Mouse (Mus musculus): ENCODE data around the gene March6. TPM values are rescaled to one million over a fixed set of nuclear protein-coding genes. Genes with fewer than 3 reads are reported as not detected.

March6 gene
- total RNA-seq (2021) (100 to 1,000 TPM; 101 to 121 TPM), polyA plus RNA-seq (2012; rRNA removed) (32.3 and 65.1 TPM in 2 replicates)
- long read RNA-seq, full-length matches to known transcripts: 13 of 28 reads
- long read RNA-seq, partial matches to known transcripts: 10 of 28 reads
- long read RNA-seq, other reads (novel, unspliced or antisense): 5 of 28 reads

DNA sequence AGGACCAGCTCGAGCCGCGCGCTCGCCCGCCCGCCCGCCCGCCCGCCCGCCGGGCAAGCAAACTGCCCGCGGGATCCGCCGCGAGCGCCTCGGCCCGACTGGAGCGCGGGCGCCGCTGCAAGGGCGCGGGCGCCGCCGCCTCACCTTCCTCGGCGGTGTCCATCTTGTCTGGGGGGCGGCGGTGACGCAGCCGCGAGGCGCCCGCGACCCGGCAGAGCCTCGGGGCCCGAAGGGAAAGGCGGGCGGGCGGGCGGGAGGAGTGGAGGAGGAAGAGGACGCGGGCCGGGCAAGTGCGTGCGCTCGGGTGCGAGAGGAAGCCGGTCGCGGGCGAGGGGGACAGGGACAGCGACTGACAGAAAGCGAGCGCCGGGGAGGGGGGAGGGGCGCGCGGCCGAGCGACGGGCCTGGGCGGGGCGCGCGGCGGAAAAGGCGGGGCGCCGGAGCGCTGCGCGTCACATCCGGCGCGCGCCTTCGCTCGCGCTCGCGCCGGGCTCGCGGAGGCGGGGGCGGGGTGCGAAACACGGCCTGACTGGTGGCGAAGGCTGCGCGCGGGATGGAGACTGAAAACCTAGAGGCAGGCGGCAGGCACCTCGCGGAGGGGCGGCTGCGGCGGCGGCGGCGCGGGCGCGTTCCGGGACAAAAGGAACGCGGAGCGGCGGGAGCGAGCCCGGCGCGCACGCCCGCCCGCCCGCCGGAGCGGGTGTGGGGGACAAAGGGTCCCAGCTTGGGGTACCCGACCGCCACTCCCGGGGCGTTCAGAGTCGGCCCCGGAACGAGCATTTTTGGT is at the start of gene March6:
Gene March6 (minus strand): TSS at position 395 of the 787 bp plus-strand sequence.
- peak within 1 kb of the TSS; percentile 85 for H3K4me3 ChIP-seq
- under 1% methylated on average over 83 of the region's 132 CpGs for WGBS
- peaks cover 8% of the 10 kb centered on the region for H3K4me1 ChIP-seq (ENCODE audit: control insufficient read depth, insufficient read depth, low read length)
- H3K9ac ChIP-seq (ENCODE audit: low read depth, low read length): peak within 1 kb of the TSS; percentile 100
- H3K27ac ChIP-seq: peak within 1 kb of the TSS; percentile 92
- H3K79me2 ChIP-seq (replicated peaks; ENCODE audit: control insufficient read depth, insufficient read depth, low read length): peaks cover 5% of the 10 kb centered on the region
- DNase-seq: peak; percentile 92 to 93
- TF ChIP-seq CTCF (IDR thresholded peaks at IDR 0.05) (no peak), POLR2A (IDR thresholded peaks at IDR 0.05; ENCODE audit: insufficient read depth, low read depth, low read length) (peak; percentile 72; the same call in 1 of the 2 replicates)
- intact Hi-C loops (cut with DNase I): loop anchor here (2.0 to 10.0 kb wide), 3 partner anchors 36 to 306 kb away; partner anchors contain the start of genes Cmbl and Dap
- peaks cover 10% of the 10 kb centered on the region for H3K36me3 ChIP-seq (ENCODE audit: control insufficient read depth, insufficient read depth, low read length)
- H3K27me3 ChIP-seq (ENCODE audit: control insufficient read depth, insufficient read depth, low read length): no peaks in the 10 kb centered on the region

DNA sequence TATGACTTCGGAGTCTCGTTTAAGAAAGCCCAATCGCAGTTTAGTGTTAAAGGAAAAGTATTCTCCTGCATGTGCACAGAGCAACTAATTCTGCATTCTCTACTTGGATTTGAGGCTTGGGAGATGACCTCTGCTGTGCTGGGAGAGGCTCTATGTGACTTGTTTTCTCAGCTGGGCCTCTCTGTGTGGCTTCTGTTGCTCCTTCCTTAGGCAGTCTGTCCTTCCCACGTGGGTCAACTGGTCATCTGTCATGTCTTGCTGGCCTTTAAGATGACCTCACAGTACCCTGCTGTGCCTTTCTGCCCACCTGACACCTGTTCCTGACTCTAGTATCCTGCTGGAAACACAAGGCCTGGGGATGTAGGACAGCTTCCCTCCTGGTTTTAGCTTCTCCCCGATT is 45.2 kb upstream of the March6 start:
- 74% methylated on average over 5 of the region's 5 CpGs for WGBS
- intact Hi-C loops (cut with DNase I): no loop called here
- no peak overlapping the region for H3K4me3 ChIP-seq

DNA sequence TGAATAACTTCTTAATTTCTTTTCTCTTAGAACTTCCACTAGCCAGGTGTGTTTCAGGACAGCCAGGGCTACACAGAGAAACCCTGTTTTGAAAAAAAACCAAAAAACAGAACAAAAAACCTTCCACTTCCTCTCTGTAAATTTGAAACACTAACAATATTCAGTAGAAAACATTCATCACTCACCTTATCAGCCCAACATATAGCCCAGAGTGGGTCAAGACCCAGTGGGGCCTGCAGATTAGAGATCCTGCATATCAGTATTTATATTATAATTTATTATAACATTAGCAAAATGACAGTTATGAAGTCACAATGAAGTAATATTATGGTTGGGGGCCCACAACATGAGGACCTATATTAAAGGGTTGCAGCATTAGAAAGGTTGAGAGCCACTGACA is 42.8 kb upstream of the March6 start:
- no peak overlapping the region for H3K27ac ChIP-seq
- intact Hi-C loops (cut with DNase I): no loop called here
- no peaks in the 10 kb centered on the region for H3K27me3 ChIP-seq (ENCODE audit: control insufficient read depth, insufficient read depth, low read length)
- H3K79me2 ChIP-seq (replicated peaks; ENCODE audit: control insufficient read depth, insufficient read depth, low read length): no peaks in the 10 kb centered on the region; the same call in 1 of the 2 replicates
- no peak for DNase-seq
- H3K9ac ChIP-seq (ENCODE audit: low read depth, low read length): no peak overlapping the region
- TF ChIP-seq CTCF (IDR thresholded peaks at IDR 0.05) (no peak), EP300 (IDR thresholded peaks at IDR 0.05; ENCODE audit: insufficient read depth, low read depth, low read length) (no peak), POLR2A (IDR thresholded peaks at IDR 0.05; ENCODE audit: insufficient read depth, low read depth, low read length) (no peak)
- H3K36me3 ChIP-seq (ENCODE audit: control insufficient read depth, insufficient read depth, low read length): no peaks in the 10 kb centered on the region
- peaks cover 8% of the 10 kb centered on the region for H3K4me1 ChIP-seq (ENCODE audit: control insufficient read depth, insufficient read depth, low read length)
- no peak overlapping the region for H3K4me3 ChIP-seq

More for the DNA sequence above, 45.2 kb upstream of the March6 start:
- H3K27ac ChIP-seq: no peak overlapping the region
- TF ChIP-seq POLR2A (IDR thresholded peaks at IDR 0.05; ENCODE audit: insufficient read depth, low read depth, low read length) (no peak), CTCF (IDR thresholded peaks at IDR 0.05) (no peak), EP300 (IDR thresholded peaks at IDR 0.05; ENCODE audit: insufficient read depth, low read depth, low read length) (no peak)
- H3K4me1 ChIP-seq (ENCODE audit: control insufficient read depth, insufficient read depth, low read length): peaks cover 5% of the 10 kb centered on the region
- no peaks in the 10 kb centered on the region for H3K27me3 ChIP-seq (ENCODE audit: control insufficient read depth, insufficient read depth, low read length)
- H3K36me3 ChIP-seq (ENCODE audit: control insufficient read depth, insufficient read depth, low read length): no peaks in the 10 kb centered on the region
- H3K79me2 ChIP-seq (replicated peaks; ENCODE audit: control insufficient read depth, insufficient read depth, low read length): no peaks in the 10 kb centered on the region; the same call in 1 of the 2 replicates
- DNase-seq: no peak
- H3K9ac ChIP-seq (ENCODE audit: low read depth, low read length): no peak overlapping the region

DNA sequence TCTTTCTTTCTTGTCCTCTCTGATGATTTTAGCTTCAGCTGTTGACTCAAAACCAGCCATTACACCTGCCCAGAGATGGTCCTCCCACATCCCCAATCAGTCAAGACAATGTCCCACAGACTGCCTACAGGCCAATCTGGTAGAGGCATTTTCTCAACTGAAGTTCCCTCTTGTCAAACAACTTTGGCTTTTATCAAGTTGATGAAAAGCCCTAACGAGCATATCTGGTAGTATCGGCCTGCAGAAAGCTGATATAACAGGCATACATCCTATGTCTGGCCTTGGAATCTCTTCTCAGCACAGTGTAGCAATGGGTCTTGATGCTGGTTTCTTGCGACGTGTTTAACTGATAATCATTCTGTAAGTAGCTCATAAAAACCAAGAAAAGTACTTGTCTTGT is 42.4 kb upstream of the March6 start:
- Histone ChIP-seq H3K36me3 (ENCODE audit: control insufficient read depth, insufficient read depth, low read length) (no peaks in the 10 kb centered on the region), H3K4me1 (ENCODE audit: control insufficient read depth, insufficient read depth, low read length) (peaks cover 8% of the 10 kb centered on the region), H3K4me3 (no peak overlapping the region), H3K9ac (ENCODE audit: low read depth, low read length) (no peak overlapping the region), H3K27me3 (ENCODE audit: control insufficient read depth, insufficient read depth, low read length) (no peaks in the 10 kb centered on the region), H3K27ac (no peak overlapping the region), H3K79me2 (replicated peaks; ENCODE audit: control insufficient read depth, insufficient read depth, low read length) (no peaks in the 10 kb centered on the region; the same call in 1 of the 2 replicates)
- no peak for DNase-seq
- WGBS: 79% methylated on average over 4 of the region's 4 CpGs
- TF ChIP-seq EP300 (IDR thresholded peaks at IDR 0.05; ENCODE audit: insufficient read depth, low read depth, low read length) (no peak), POLR2A (IDR thresholded peaks at IDR 0.05; ENCODE audit: insufficient read depth, low read depth, low read length) (no peak), CTCF (IDR thresholded peaks at IDR 0.05) (no peak)
- intact Hi-C loops (cut with DNase I): no loop called here

DNA sequence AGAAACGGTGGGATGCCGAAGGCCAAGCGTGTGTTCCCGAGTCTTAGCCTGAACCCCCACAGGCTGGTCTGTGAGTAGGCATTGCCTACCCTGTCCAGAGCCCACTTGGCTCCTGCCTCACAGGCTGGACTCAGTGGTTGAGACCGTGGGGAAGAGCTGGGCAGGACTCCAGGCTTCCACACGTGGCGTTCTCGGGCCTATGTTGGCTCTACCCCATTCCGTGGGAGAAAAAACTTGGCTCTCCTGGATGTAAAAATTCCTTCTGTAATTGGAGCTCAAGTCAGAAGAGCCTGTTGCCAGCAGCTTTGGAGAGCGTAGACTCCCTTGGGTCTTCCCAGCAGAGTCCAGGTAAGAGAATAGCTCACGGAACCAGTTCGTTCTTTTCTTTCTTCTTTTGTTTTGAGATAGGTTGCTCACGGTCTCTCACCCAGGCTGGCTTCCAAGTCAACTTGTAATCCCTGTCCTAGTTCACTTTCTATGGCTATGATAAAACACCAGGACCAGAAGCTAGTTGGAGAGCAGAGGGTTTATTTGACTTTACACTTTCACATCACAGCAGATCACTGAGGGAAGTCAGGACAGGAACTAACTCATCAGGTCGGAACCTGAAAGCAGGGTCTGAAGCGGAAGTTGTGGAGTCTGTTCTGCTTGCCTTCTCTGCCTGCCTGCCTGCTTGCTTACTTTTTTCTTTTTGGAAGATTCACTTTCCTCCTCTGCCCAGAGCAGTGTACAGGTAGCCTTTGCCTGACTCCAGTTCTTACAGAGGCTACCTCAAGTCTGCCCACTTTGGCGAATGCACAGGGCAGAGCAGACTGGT is 41.3 kb upstream of the March6 start:
- H3K4me3 ChIP-seq: no peak overlapping the region
- no peaks in the 10 kb centered on the region for H3K79me2 ChIP-seq (replicated peaks; ENCODE audit: control insufficient read depth, insufficient read depth, low read length)
- no peaks in the 10 kb centered on the region for H3K36me3 ChIP-seq (ENCODE audit: control insufficient read depth, insufficient read depth, low read length)
- no peak overlapping the region for H3K9ac ChIP-seq (ENCODE audit: low read depth, low read length)
- no peaks in the 10 kb centered on the region for H3K27me3 ChIP-seq (ENCODE audit: control insufficient read depth, insufficient read depth, low read length)
- peaks cover 10% of the 10 kb centered on the region for H3K4me1 ChIP-seq (ENCODE audit: control insufficient read depth, insufficient read depth, low read length)
- WGBS: 61% methylated on average over 16 of the region's 16 CpGs
- intact Hi-C loops (cut with DNase I): no loop called here
- DNase-seq: peak; percentile 35 to 56
- no peak overlapping the region for H3K27ac ChIP-seq
- TF ChIP-seq POLR2A (IDR thresholded peaks at IDR 0.05; ENCODE audit: insufficient read depth, low read depth, low read length): no peak
- no peak for TF ChIP-seq CTCF (IDR thresholded peaks at IDR 0.05)
- TF ChIP-seq EP300 (IDR thresholded peaks at IDR 0.05; ENCODE audit: insufficient read depth, low read depth, low read length): no peak

Measured in heart, adult 2 months (tissue).